Mouse (Mus musculus) kidney, adult 8-10 months (tissue): ENCODE results near the gene Olfr235.
"Not testable (repeated sequence)": the region's sequence is repeated elsewhere in the genome, so short reads cannot be mapped to it uniquely, and the experiment has no call there.

Experiments
- DNase-seq, 2 experiments: peaks; one replicate each; pipeline ENCODE4 v3.0.0; 2022

Gene Olfr235

GRCm38 (mm10) chr19:12260732-12261131 is at the start of gene Olfr235:
TSS of gene Olfr235 (plus strand) at chr19:12261032.
- no peak for DNase-seq

GRCm38 (mm10) chr19:12232496-12232895 is 28.3 kb upstream of the Olfr235 start, which contains the start of gene Olfr1432:
TSS of gene Olfr1432 (minus strand) at chr19:12232596.
- DNase-seq = not testable (repeated sequence)

- DNase-seq = no peak
Observed at GRCm38 (mm10) chr19:12241559-12241958, 19.3 kb upstream of the Olfr235 start, which contains the start of gene Olfr262. TSS of gene Olfr262 (minus strand) at chr19:12241659.

GRCm38 (mm10) chr19:12279554-12279953 is 18.7 kb downstream of the Olfr235 start, which contains the start of gene Olfr1434:
TSS of gene Olfr1434 (plus strand) at chr19:12279854.
- no peak for DNase-seq

- DNase-seq = no peak
Observed at GRCm38 (mm10) chr19:12292979-12293378, 32.1 kb downstream of the Olfr235 start.

GRCm38 (mm10) chr19:12299030-12299429 is 38.2 kb downstream of the Olfr235 start, which contains the start of gene Olfr1436:
TSS of gene Olfr1436 (minus strand) at chr19:12299130.
- DNase-seq = not testable (repeated sequence)
